Mouse (Mus musculus) heart, postnatal 0 days (tissue): ENCODE measurements at regions not wholly inside any gene's neighbourhood (a gene's known extent, or its start where the extent isn't known, plus 50 kb on each side); places are given as distances from the start of the nearest gene placed in this dataset.
"Not testable (repeated sequence)": the region's sequence is repeated elsewhere in the genome, so short reads cannot be mapped to it uniquely, and the experiment has no call there.

ENCODE experiments used
- ATAC-seq: fragments of 200-750 bp; cut with Nextera tagmentation; 2 replicates; pipeline ENCODE4 v1.8.0; 2017; ENCODE audit warnings: low read depth, moderate number of reproducible peaks, moderate library complexity; ENCODE audit not compliant: insufficient read depth
- DNase-seq: peaks from one replicate; pipeline ENCODE4 v3.0.0-alpha.2; 2016; ENCODE audit warnings: low spot score
- H3K27ac ChIP-seq: fragments of 300-500 bp; sonication (generic); 2 replicates; pipeline ENCODE4 v1.5.1; 2014; ENCODE audit warnings: low read depth, mild to moderate bottlenecking
- H3K27me3 ChIP-seq: fragments of 300-500 bp; sonication (generic); 2 replicates; pipeline ENCODE4 v1.6.1; 2014; ENCODE audit warnings: low read length, mixed read lengths; ENCODE audit not compliant: control insufficient read depth, insufficient read depth
- H3K36me3 ChIP-seq: fragments of 300-500 bp; sonication (generic); replicated peaks from 2 replicates; pipeline ENCODE4 v1.6.1; 2014; ENCODE audit warnings: low read length, mixed read lengths; ENCODE audit not compliant: control insufficient read depth, insufficient read depth
- H3K4me1 ChIP-seq: fragments of 300-500 bp; sonication (generic); 2 replicates; pipeline ENCODE4 v1.6.1; 2014; ENCODE audit warnings: antibody characterized with exemption; ENCODE audit not compliant: control insufficient read depth, insufficient read depth
- H3K4me2 ChIP-seq: fragments of 300-500 bp; sonication (generic); 2 replicates; pipeline ENCODE4 v1.6.1; 2014; ENCODE audit warnings: low read depth, mild to moderate bottlenecking, low read length, moderate library complexity
- H3K4me3 ChIP-seq: fragments of 300-500 bp; sonication (generic); 2 replicates; pipeline ENCODE4 v1.5.1; 2014; ENCODE audit warnings: low read depth, low read length
- H3K9ac ChIP-seq: fragments of 300-500 bp; sonication (generic); replicated peaks from 2 replicates; pipeline ENCODE4 v1.6.1; 2014; ENCODE audit warnings: low read depth, low read length, mixed read lengths
- H3K9me3 ChIP-seq: fragments of 300-500 bp; sonication (generic); replicated peaks from 2 replicates; pipeline ENCODE4 v1.6.1; 2016; ENCODE audit warnings: low read length; ENCODE audit not compliant: control insufficient read depth
- CTCF ChIP-seq: IDR thresholded peaks from 2 replicates; pipeline ENCODE4 v1.5.1; 2016; ENCODE audit warnings: antibody characterized with exemption, control low read depth, low read depth
- EP300 ChIP-seq: IDR thresholded peaks from 2 replicates; pipeline ENCODE4 v1.6.1; 2016; ENCODE audit warnings: antibody characterized with exemption, low read depth
- WGBS: fragments of 180-500 bp; shearing (Covaris S2); extraction: QIAGEN DNeasy Blood & Tissue Kit; methylation state at CpG from one replicate; pipeline ENCODE4 v1.1.7; 2014; 5-methylcytosine and 5-hydroxymethylcytosine counted together

- Histone ChIP-seq H3K4me3 (no peak overlapping the region), H3K36me3 (no peaks in the 10 kb centered on the region), H3K4me2 (no peak overlapping the region), H3K27me3 (no peaks in the 10 kb centered on the region), H3K9me3 (peaks cover 14% of the 10 kb centered on the region), H3K4me1 (no peaks in the 10 kb centered on the region), H3K9ac (no peak overlapping the region), H3K27ac (no peak overlapping the region)
- WGBS, result 49% methylated on average over 10 of the region's 10 CpGs
- peak; percentile 100 for ATAC-seq
- DNase-seq, result peak; percentile 97
- TF ChIP-seq EP300 (no peak), CTCF (no peak)
Measured at GRCm38 (mm10) chr9:3258396-3259300, 76.3 kb upstream of the Alkbh8 start.

- no peak overlapping the region for H3K4me3 ChIP-seq
- H3K9ac ChIP-seq, result no peak overlapping the region
- DNase-seq, result no peak
- H3K27ac ChIP-seq, result no peak overlapping the region
- H3K27me3 ChIP-seq, result no peaks in the 10 kb centered on the region
- TF ChIP-seq EP300 (no peak), CTCF (no peak)
- ATAC-seq, result no peak
- WGBS, result 59% methylated on average over 5 of the region's 5 CpGs
- no peaks in the 10 kb centered on the region for H3K4me1 ChIP-seq
- H3K4me2 ChIP-seq, result no peak overlapping the region
- H3K36me3 ChIP-seq, result no peaks in the 10 kb centered on the region
- H3K9me3 ChIP-seq, result peaks cover 17% of the 10 kb centered on the region
Measured at GRCm38 (mm10) chr9:3260181-3260580, 74.8 kb upstream of the Alkbh8 start.

GRCm38 (mm10) chr9:3260860-3261259 is 74.1 kb upstream of the Alkbh8 start:
- no peak overlapping the region for H3K4me3 ChIP-seq
- TF ChIP-seq EP300 (no peak), CTCF (no peak)
- H3K27ac ChIP-seq, result no peak overlapping the region
- peaks cover 18% of the 10 kb centered on the region for H3K9me3 ChIP-seq
- no peak overlapping the region for H3K4me2 ChIP-seq
- H3K4me1 ChIP-seq, result no peaks in the 10 kb centered on the region
- WGBS, result 68% methylated on average over 2 of the region's 2 CpGs
- H3K27me3 ChIP-seq, result no peaks in the 10 kb centered on the region
- DNase-seq (no peak), ATAC-seq (no peak)
- H3K9ac ChIP-seq, result no peak overlapping the region
- H3K36me3 ChIP-seq, result no peaks in the 10 kb centered on the region

GRCm38 (mm10) chr9:3264467-3264866 is 70.5 kb upstream of the Alkbh8 start:
- Histone ChIP-seq H3K4me1 (no peaks in the 10 kb centered on the region), H3K4me3 (no peak overlapping the region), H3K4me2 (no peak overlapping the region), H3K27ac (no peak overlapping the region), H3K36me3 (no peaks in the 10 kb centered on the region), H3K9ac (no peak overlapping the region), H3K9me3 (peaks cover 8% of the 10 kb centered on the region), H3K27me3 (no peaks in the 10 kb centered on the region)
- ATAC-seq, result no peak
- DNase-seq, result no peak
- no peak for TF ChIP-seq CTCF
- TF ChIP-seq EP300, result no peak

- not testable (repeated sequence) for H3K4me2 ChIP-seq, H3K27me3 ChIP-seq, DNase-seq, H3K36me3 ChIP-seq, H3K4me3 ChIP-seq, H3K27ac ChIP-seq, H3K9ac ChIP-seq, ATAC-seq, H3K9me3 ChIP-seq, H3K4me1 ChIP-seq
- 69% methylated on average over 8 of the region's 8 CpGs for WGBS
Measured at GRCm38 (mm10) chr9:3280496-3280895, 54.4 kb upstream of the Alkbh8 start.

GRCm38 (mm10) chr9:3281906-3282305 is 53.0 kb upstream of the Alkbh8 start:
- not testable (repeated sequence) for H3K36me3 ChIP-seq, H3K4me1 ChIP-seq, H3K4me2 ChIP-seq, H3K4me3 ChIP-seq, H3K9ac ChIP-seq, ATAC-seq, DNase-seq, H3K27ac ChIP-seq, H3K27me3 ChIP-seq, H3K9me3 ChIP-seq
- 78% methylated on average over 3 of the region's 3 CpGs for WGBS

GRCm38 (mm10) chr9:3283381-3283780 is 51.6 kb upstream of the Alkbh8 start:
- H3K27ac ChIP-seq, H3K4me2 ChIP-seq, H3K4me1 ChIP-seq, H3K9ac ChIP-seq, H3K27me3 ChIP-seq, H3K4me3 ChIP-seq, DNase-seq, H3K36me3 ChIP-seq, H3K9me3 ChIP-seq, ATAC-seq: not testable (repeated sequence)
- 79% methylated on average over 9 of the region's 9 CpGs for WGBS
